9 mouse cellular contexts compared by ENCODE assay signal in the genomic region with DNA sequence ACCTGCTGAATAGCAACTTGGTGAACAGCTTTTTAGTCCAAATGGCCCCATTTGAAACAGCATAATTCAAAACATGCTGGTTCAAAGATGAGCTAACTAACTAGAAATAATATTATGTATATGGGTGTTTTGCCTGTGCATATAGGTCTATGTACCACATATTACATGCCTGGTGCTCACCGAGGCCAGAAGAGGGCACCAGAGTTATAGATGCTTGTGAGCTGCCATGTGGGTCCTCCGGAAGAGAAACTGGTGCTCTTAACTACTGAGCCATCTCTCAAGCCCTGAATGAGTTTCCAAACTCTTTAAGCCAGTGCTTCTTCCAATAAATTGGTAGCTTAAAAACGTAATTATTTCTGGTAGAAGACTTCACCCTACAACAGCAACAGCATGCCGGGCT. TPM values are rescaled to one million over a fixed set of nuclear protein-coding genes. Genes with fewer than 3 reads are reported as not detected.
A peak's percentile ranks its signal among the peaks of the same experiment; 100 is the strongest.
DNase-seq lines count a peak whose midpoint lies in the region; ATAC-seq and TF ChIP-seq lines count a peak whose summit lies in the region.
"Had no signal": no experiment of that assay in that cellular context is flagged by ENCODE, and none has a peak within 500 bp of the region (broad histone marks: within the 10 kb centered on the region; RNA-seq: fewer than 3 reads in every experiment).

No protein-coding gene starts in this region.

- intact Hi-C loops in left cerebral cortex, postnatal 14 days (cut with DNase I) = loop anchor here (2.0 kb wide), 1 partner anchor 61 kb away; no protein-coding TSS in a partner anchor
- intact Hi-C loops in left cerebral cortex, postnatal 36 days (cut with DNase I) = loop anchor here (5.0 kb wide), 1 partner anchor 61 kb away; no protein-coding TSS in a partner anchor
- intact Hi-C loops in heart, postnatal 36 days (cut with DNase I) = loop anchor here (1.0 to 2.0 kb wide), 2 partner anchors 37 to 61 kb away; a partner anchor contains a TSS

- ATAC-seq in liver, embryonic 14.5 days (ENCODE audit: insufficient read depth) = no peak; the same call in 1 of the 2 replicates

- H3K9me3 ChIP-seq in liver, embryonic 14.5 days (ENCODE audit: control insufficient read depth, low read length) = no peaks in the 10 kb centered on the region
- H3K9me3 ChIP-seq: midbrain, embryonic 12.5 days had no signal

- H3K27me3 ChIP-seq in liver, embryonic 14.5 days (ENCODE audit: control insufficient read depth, insufficient read depth, low read length) = no peaks in the 10 kb centered on the region
- H3K27me3 ChIP-seq: midbrain, embryonic 12.5 days had no signal

- H3K36me3 ChIP-seq in liver, embryonic 14.5 days (replicated peaks; ENCODE audit: control insufficient read depth, insufficient read depth, low read depth) = no peaks in the 10 kb centered on the region

- H3K9ac ChIP-seq in liver, embryonic 14.5 days (replicated peaks) = no peak overlapping the region
- H3K9ac ChIP-seq: midbrain, embryonic 12.5 days had no signal

- H3K4me3 ChIP-seq in liver, embryonic 14.5 days (ENCODE audit: insufficient read depth in 1 of 2, low read depth in 2 of 2, low read length in 2 of 2) = no peak overlapping the region
- H3K4me3 ChIP-seq: midbrain, embryonic 12.5 days had no signal

- 45% methylated on average over 4 of the region's 4 CpGs for WGBS in liver, embryonic 14.5 days (ENCODE audit: insufficient replicate concordance)

- H3K27ac ChIP-seq in liver, embryonic 14.5 days = no peak overlapping the region
- H3K27ac ChIP-seq: midbrain, embryonic 12.5 days had no signal

- no peaks in the 10 kb centered on the region for H3K4me1 ChIP-seq in liver, embryonic 14.5 days (replicated peaks; ENCODE audit: control insufficient read depth in 2 of 2, insufficient read depth in 2 of 2, low read length in 1 of 2)
- H3K4me1 ChIP-seq: midbrain, embryonic 12.5 days had no signal

- peak; percentile 73 for TF ChIP-seq CTCF in liver, embryonic 14.5 days (IDR thresholded peaks at IDR 0.05; ENCODE audit: low read depth)

- peak; percentile 41 to 67 for DNase-seq in left cerebral cortex, postnatal 14 days (ENCODE audit: low spot score in 2 of 2)
- DNase-seq in left cerebral cortex, postnatal 36 days (ENCODE audit: low spot score in 2 of 2) = no peak
- peak; percentile 44 for DNase-seq in MEL-GATA-1-ER (ENCODE audit: extremely low read depth, low read depth)
- peak; percentile 62 for DNase-seq in c-Kit-positive CD71-positive TER-119-negative erythroid progenitor cells, embryonic 14.5 days (ENCODE audit: low read depth)
- DNase-seq in heart, postnatal 36 days = peak; percentile 46 to 56
- DNase-seq in liver, embryonic 14.5 days (ENCODE audit: low read depth in 3 of 3, low spot score in 3 of 3) = peak; percentile 17 to 41 (median 32)
- peak; percentile 71 for DNase-seq in right cerebral cortex, postnatal 10 days (ENCODE audit: low spot score in 2 of 2)
- DNase-seq in frontal cortex, postnatal 36 days (ENCODE audit: low spot score in 2 of 2) = no peak

- no peak for TF ChIP-seq EP300 in liver, embryonic 14.5 days (IDR thresholded peaks at IDR 0.05; ENCODE audit: low read depth)

- H3K4me2 ChIP-seq in liver, embryonic 14.5 days (ENCODE audit: low read depth) = no peak overlapping the region
- H3K4me2 ChIP-seq: midbrain, embryonic 12.5 days had no signal

RNA-seq across cellular contexts. Expression of a gene that starts 37.7 kb away (rescaled TPM):
- 10 to 100 TPM; 59.0 to 64.9 TPM for total RNA-seq in left cerebral cortex, postnatal 14 days (2021)
- 10 to 100 TPM; 48.6 to 50.7 TPM for total RNA-seq in left cerebral cortex, postnatal 36 days (2021)
- total RNA-seq in heart, postnatal 36 days (2021) = 10 to 100 TPM; 65.4 to 68.9 TPM
- polyA plus RNA-seq in liver, embryonic 14.5 days (2012; rRNA removed) = 6.7 and 9.1 TPM in 2 replicates
- polyA plus RNA-seq in liver, embryonic 14.5 days (2014; fragmentation: Nextera tagmentation; extraction: Ambion mirVana) = 23.5 and 23.8 TPM in 2 replicates

Comparison
In these comparisons a context has a peak if more than half of its experiments do, and no peak if none do; other contexts are left out.
1. DNase-seq: peak in left cerebral cortex, postnatal 14 days (2 of 2), MEL-GATA-1-ER (single experiment), c-Kit-positive CD71-positive TER-119-negative erythroid progenitor cells, embryonic 14.5 days (single experiment), heart, postnatal 36 days (2 of 2), liver, embryonic 14.5 days (3 of 3) and right cerebral cortex, postnatal 10 days (2 of 2); none in left cerebral cortex, postnatal 36 days (0 of 2) and frontal cortex, postnatal 36 days (0 of 2).